Mouse (Mus musculus): ENCODE results near the gene Hdlbp. TPM values are rescaled to one million over a fixed set of nuclear protein-coding genes. Genes with fewer than 3 reads are reported as not detected.
"Not testable (repeated sequence)": the region's sequence is repeated elsewhere in the genome, so short reads cannot be mapped to it uniquely, and the experiment has no call there.

Gene Hdlbp
- total RNA-seq (2014; fragmentation: Nextera tagmentation) (470 and 482 TPM in 2 replicates), total RNA-seq (2017) (116 and 144 TPM in 2 replicates), polyA plus RNA-seq (2012) (57.5 and 62.1 TPM in 2 replicates)

DNA sequence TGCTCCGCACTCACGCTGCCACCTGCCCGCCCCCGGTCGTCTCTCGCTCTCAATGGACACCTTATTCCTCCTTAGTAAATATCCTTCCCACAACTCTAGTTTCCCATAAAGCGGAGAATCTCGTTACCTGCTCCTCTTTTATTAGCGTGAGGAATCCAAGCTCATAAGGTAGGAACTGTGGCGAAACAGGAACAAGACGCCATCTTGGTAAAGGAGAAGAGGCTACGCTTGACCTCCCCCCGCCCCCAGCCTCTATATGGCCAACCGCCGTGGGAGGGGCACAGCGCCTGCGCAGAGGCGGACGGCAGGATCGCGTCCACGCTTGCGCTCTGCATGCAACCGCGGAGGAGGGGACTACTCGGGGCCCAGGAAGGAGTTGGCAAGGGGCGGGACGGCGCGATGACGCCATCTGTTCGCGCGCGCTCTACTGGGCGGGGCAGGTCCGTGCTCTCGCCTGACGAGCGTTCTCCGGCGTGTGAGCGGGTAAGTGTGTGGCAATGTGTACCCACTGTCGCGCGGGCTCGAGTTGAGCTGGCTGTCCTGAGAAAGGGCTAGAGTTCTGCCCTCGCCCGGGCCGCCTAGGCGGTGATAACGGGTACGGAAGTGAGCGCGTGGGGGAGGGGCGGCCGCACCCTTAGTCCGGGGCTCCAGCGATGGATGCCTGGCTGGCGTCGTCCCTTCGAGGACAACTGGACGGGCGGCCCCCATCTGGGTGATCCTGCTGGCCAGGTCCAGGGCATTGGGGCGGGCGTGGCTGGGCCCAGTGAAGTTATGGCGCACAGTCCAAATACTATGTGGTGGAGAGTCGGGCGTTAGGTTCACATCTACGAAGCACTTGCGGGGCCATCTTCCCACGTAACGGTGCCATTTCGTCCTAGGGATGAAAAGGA, at the start of gene Hdlbp:
Gene Hdlbp (minus strand): TSS at position 230 of the 890 bp plus-strand sequence.
- no peaks in the 10 kb centered on the region for H3K9me3 ChIP-seq (replicated peaks)
- H3K4me3 ChIP-seq (ENCODE audit: low read depth, low read length), result peak within 1 kb of the TSS; percentile 88
- ATAC-seq (ENCODE audit: extremely low read depth, insufficient number of reproducible peaks, low FRiP score, poor library complexity, severe bottlenecking), result peak; percentile 73
- DNase-seq (ENCODE audit: low spot score), result peak; percentile 95
- no peak for TF ChIP-seq TAL1 (conservative IDR thresholded peaks at IDR 0.05; ENCODE audit: low read depth, low read length)
- no peaks in the 10 kb centered on the region for H3K27me3 ChIP-seq (ENCODE audit: insufficient read depth, low read length)
- H3K4me1 ChIP-seq (ENCODE audit: insufficient read depth, low read depth, low read length), result peaks cover 41% of the 10 kb centered on the region
- H3K36me3 ChIP-seq (replicated peaks), result peaks cover 27% of the 10 kb centered on the region

DNA sequence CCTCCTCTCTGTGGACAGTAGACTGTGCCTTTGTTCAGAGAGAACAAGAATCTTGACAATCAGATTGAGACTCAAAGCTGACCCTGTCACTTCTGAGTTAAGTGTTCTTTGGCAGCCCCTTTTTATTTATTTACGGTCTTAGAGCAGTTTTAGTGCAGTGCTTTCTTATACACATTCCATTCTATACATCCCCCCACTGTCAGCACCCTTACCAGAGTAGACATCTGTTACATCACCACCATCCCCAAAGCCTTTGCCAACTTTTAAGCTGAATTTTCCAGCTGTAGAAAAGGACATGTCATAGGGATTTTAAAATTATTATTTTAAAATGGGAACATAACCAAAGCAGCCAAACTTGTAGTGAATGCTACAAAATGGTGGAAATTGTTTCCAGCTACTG, 43.7 kb upstream of the Hdlbp start:
- ATAC-seq (ENCODE audit: extremely low read depth, insufficient number of reproducible peaks, low FRiP score, poor library complexity, severe bottlenecking) (no peak), DNase-seq (ENCODE audit: low spot score) (no peak)
- H3K4me1 ChIP-seq (ENCODE audit: insufficient read depth, low read depth, low read length), result no peaks in the 10 kb centered on the region; the same call in 1 of the 2 replicates
- H3K4me3 ChIP-seq (ENCODE audit: low read depth, low read length), result no peak overlapping the region
- no peak for TF ChIP-seq GATA1 (IDR thresholded peaks at IDR 0.05; ENCODE audit: borderline replicate concordance, low read length)
- TF ChIP-seq TAL1 (conservative IDR thresholded peaks at IDR 0.05; ENCODE audit: low read depth, low read length), result no peak
- no peak for TF ChIP-seq POLR2AphosphoS5 (IDR thresholded peaks at IDR 0.05; ENCODE audit: insufficient replicate concordance, low read depth, low read length)
- no peak for TF ChIP-seq CTCF (IDR thresholded peaks at IDR 0.05; ENCODE audit: low read depth, low read length)
- TF ChIP-seq GATA2 (IDR thresholded peaks at IDR 0.05; ENCODE audit: borderline replicate concordance, low read depth, low read length), result no peak
- peaks cover 24% of the 10 kb centered on the region for H3K36me3 ChIP-seq (replicated peaks)
- H3K27me3 ChIP-seq (ENCODE audit: insufficient read depth, low read length), result no peaks in the 10 kb centered on the region
- H3K9me3 ChIP-seq (replicated peaks), result no peaks in the 10 kb centered on the region

DNA sequence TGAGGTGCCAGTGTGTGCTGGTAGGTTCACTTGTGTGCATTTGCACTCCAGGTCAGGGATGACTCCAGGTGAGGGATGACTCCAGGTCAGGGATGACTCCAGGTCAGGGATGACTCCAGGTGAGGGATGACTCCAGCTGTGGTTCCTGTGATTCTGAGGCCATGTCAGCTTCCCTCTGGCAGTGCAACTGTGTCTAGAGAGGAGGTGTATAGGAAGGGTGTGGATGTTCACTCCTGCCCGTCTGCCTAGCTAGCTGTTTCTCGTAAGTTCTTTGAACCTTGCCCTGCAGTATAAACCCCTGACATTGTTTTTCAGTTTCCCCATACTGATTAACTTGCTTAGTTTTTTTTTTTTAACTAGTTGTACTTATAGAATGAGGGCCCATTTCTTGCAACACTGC, 42.9 kb upstream of the Hdlbp start:
- DNase-seq (ENCODE audit: low spot score) (no peak), ATAC-seq (ENCODE audit: extremely low read depth, insufficient number of reproducible peaks, low FRiP score, poor library complexity, severe bottlenecking) (no peak)
- H3K27me3 ChIP-seq (ENCODE audit: insufficient read depth, low read length), result no peaks in the 10 kb centered on the region
- H3K36me3 ChIP-seq (replicated peaks), result peaks cover 28% of the 10 kb centered on the region
- H3K9me3 ChIP-seq (replicated peaks), result no peaks in the 10 kb centered on the region
- TF ChIP-seq GATA2 (IDR thresholded peaks at IDR 0.05; ENCODE audit: borderline replicate concordance, low read depth, low read length), result no peak
- no peak for TF ChIP-seq GATA1 (IDR thresholded peaks at IDR 0.05; ENCODE audit: borderline replicate concordance, low read length)
- TF ChIP-seq POLR2AphosphoS5 (IDR thresholded peaks at IDR 0.05; ENCODE audit: insufficient replicate concordance, low read depth, low read length), result no peak
- TF ChIP-seq TAL1 (conservative IDR thresholded peaks at IDR 0.05; ENCODE audit: low read depth, low read length), result no peak
- no peak for TF ChIP-seq CTCF (IDR thresholded peaks at IDR 0.05; ENCODE audit: low read depth, low read length)
- H3K4me1 ChIP-seq (ENCODE audit: insufficient read depth, low read depth, low read length), result no peaks in the 10 kb centered on the region; the same call in 1 of the 2 replicates
- H3K4me3 ChIP-seq (ENCODE audit: low read depth, low read length), result no peak overlapping the region

DNA sequence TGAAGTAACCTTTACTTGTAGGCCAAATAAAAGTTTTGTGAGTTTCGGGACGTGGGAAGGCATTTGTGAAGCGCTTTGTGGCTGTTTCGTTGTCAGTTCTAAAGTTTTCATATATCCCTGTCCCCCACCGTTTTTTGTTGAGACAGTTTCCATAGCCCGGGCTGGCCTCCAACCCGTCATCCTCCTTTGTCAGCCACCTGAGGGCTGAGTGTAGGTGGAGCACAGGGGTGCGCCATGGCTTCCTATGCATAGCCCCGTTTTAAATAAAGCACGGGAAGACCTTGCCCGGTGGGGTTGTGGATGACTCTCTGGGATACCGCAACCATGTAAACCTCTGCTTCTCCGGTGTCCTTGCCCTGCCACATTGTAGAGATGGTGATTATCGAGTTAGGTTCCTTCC, 34.6 kb upstream of the Hdlbp start:
- ATAC-seq (ENCODE audit: extremely low read depth, insufficient number of reproducible peaks, low FRiP score, poor library complexity, severe bottlenecking) (no peak), DNase-seq (ENCODE audit: low spot score) (no peak)
- no peak for TF ChIP-seq GATA2 (IDR thresholded peaks at IDR 0.05; ENCODE audit: borderline replicate concordance, low read depth, low read length)
- no peaks in the 10 kb centered on the region for H3K9me3 ChIP-seq (replicated peaks)
- H3K27me3 ChIP-seq (ENCODE audit: insufficient read depth, low read length), result no peaks in the 10 kb centered on the region
- H3K36me3 ChIP-seq (replicated peaks), result peaks cover 34% of the 10 kb centered on the region
- H3K4me1 ChIP-seq (ENCODE audit: insufficient read depth, low read depth, low read length), result peaks cover 39% of the 10 kb centered on the region
- H3K4me3 ChIP-seq (ENCODE audit: low read depth, low read length), result no peak overlapping the region

DNA sequence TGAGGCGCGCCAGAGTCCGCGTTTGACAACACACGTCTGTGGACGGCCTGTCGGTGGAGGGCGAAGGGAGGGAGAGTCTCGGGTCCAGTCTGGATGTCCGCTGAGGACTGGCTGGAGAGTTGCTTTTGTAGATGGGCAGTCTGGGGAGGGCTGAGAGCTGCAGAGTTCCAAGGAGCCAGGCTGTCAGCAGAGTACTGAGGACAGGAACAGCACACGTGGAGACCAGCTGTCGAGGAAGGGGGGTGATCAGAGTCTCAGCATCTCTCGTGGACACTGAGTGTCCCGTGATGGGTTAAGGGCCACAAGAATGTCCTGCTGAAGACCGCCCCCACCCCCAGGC, 33.7 kb upstream of the Hdlbp start:
- H3K4me3 ChIP-seq (ENCODE audit: low read depth, low read length), result peak overlapping the region; percentile 85
- TF ChIP-seq GATA2 (IDR thresholded peaks at IDR 0.05; ENCODE audit: borderline replicate concordance, low read depth, low read length), result no peak
- no peak for TF ChIP-seq GATA1 (IDR thresholded peaks at IDR 0.05; ENCODE audit: borderline replicate concordance, low read length)
- no peak for TF ChIP-seq POLR2AphosphoS5 (IDR thresholded peaks at IDR 0.05; ENCODE audit: insufficient replicate concordance, low read depth, low read length)
- TF ChIP-seq CTCF (IDR thresholded peaks at IDR 0.05; ENCODE audit: low read depth, low read length), result no peak
- no peak for TF ChIP-seq TAL1 (conservative IDR thresholded peaks at IDR 0.05; ENCODE audit: low read depth, low read length)
- peaks cover 39% of the 10 kb centered on the region for H3K36me3 ChIP-seq (replicated peaks)
- ATAC-seq (ENCODE audit: extremely low read depth, insufficient number of reproducible peaks, low FRiP score, poor library complexity, severe bottlenecking), result no peak
- no peaks in the 10 kb centered on the region for H3K27me3 ChIP-seq (ENCODE audit: insufficient read depth, low read length)
- H3K9me3 ChIP-seq (replicated peaks), result no peaks in the 10 kb centered on the region
- peak; percentile 37 for DNase-seq (ENCODE audit: low spot score)
- peaks cover 43% of the 10 kb centered on the region for H3K4me1 ChIP-seq (ENCODE audit: insufficient read depth, low read depth, low read length)

DNA sequence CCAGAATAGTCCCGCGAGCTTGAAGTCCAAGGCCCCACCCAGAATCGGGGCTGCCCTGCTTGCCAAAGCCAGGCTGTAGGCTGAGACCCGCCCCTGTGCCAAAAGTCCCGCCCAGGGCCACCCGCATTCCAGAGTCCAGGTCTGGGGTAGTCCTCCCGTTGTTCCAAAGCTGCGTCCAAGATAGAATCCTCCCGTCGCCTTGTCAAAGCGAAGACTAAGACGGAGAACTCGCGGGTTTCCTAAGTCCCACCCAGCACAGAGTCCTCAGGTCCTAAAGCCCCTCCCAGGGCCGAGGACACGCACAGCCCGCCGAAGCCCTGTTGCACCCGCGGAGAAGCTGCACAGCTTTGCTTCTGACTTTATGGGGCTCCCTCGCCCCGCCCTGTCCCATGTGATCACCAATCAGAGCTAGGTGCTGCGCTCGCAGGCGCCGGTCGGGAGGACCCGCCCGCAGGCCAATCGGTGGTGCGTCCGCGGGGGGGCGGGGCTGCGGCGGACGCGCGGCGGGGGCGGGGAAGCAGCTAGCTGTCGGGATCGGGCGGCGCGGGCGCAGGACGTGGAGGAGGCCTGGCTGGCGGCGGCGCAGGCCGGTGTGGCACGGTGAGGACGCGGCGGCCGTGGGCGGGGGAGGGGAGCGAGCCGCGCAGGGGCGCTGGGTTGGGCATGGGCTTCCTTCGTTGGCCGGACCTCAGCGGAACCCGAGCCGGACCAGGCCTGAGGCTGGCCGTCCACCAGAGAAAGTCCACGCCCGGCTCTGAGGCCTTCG, 33.2 kb upstream of the Hdlbp start, which contains the start of gene Farp2:
Gene Farp2 (plus strand): TSS at position 495 of the 766 bp plus-strand sequence.
- DNase-seq (ENCODE audit: low spot score) (peak; percentile 100), ATAC-seq (ENCODE audit: extremely low read depth, insufficient number of reproducible peaks, low FRiP score, poor library complexity, severe bottlenecking) (peak; percentile 96)
- no peaks in the 10 kb centered on the region for H3K9me3 ChIP-seq (replicated peaks)
- TF ChIP-seq POLR2AphosphoS5 (IDR thresholded peaks at IDR 0.05; ENCODE audit: insufficient replicate concordance, low read depth, low read length), result no peak
- peaks cover 46% of the 10 kb centered on the region for H3K4me1 ChIP-seq (ENCODE audit: insufficient read depth, low read depth, low read length)
- no peaks in the 10 kb centered on the region for H3K27me3 ChIP-seq (ENCODE audit: insufficient read depth, low read length)
- peaks cover 39% of the 10 kb centered on the region for H3K36me3 ChIP-seq (replicated peaks)
- H3K4me3 ChIP-seq (ENCODE audit: low read depth, low read length), result peak within 1 kb of the TSS; percentile 85

DNA sequence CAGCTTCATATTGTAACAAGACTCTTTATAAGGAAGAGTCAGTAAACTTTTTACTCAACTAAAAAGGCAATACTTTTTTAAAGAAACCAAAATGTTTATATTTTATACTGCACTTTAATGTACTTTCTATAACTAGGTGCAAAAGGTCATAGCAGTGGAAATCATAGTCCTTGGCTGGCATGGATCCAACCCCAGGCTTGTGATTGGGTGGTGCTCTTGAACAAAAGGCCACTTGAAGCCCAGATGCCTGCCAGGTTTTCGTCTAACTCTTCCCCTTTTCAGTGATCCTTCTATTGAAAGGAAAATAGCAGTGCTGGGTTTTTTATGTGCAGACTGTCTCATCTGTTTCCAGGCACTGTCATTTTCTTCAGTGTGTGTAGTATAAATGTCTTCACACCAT, 30.0 kb upstream of the Hdlbp start:
- Histone ChIP-seq H3K36me3 (replicated peaks) (peaks cover 64% of the 10 kb centered on the region), H3K4me1 (ENCODE audit: insufficient read depth, low read depth, low read length) (peaks cover 37% of the 10 kb centered on the region)
- DNase-seq (ENCODE audit: low spot score); H3K4me3 ChIP-seq (ENCODE audit: low read depth, low read length); H3K9me3 ChIP-seq (replicated peaks); H3K27me3 ChIP-seq (ENCODE audit: insufficient read depth, low read length); ATAC-seq (ENCODE audit: extremely low read depth, insufficient number of reproducible peaks, low FRiP score, poor library complexity, severe bottlenecking): not testable (repeated sequence)

Measured in G1E (cell line).